In the genomic region with DNA sequence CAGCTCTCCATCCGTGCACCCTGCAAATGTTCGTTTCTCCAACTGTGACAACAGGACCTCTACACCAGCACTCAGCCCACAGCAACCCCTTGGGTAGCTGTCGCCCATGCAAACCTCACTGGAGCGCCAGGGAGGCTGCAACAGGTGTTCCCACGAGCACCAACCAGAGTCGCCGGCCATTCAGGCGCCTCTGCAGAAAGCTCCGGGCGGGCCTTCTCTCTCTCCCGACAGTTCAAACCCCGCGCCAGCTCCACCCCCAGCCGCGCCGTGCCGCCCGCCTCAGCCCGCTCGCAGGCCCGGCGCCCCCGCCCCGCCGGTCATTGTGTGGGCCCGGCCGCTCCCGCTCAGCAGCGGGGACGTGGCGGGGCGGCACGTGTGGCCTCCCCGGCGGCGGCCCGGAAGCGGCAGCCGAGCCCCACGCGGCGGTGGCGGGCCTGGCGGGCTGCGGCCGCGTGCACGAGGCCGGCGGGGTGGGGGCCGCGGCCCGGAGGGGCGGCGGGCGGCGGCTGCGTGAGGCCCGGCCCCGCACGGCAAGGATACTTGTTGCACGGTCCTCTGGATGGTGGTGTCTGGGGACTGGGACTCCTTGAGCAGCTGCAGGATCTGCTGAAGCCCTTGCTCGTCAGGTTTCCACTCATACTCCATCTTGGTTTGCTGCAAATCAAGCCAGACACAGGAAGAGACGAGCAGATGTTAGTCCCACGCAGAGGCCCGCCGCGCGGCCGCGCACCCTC, we compare ENCODE assay signal across 8 mouse cellular contexts. TPM values are rescaled to one million over a fixed set of nuclear protein-coding genes. Genes with fewer than 3 reads are reported as not detected.
DNase-seq lines count a peak whose midpoint lies in the region; TF ChIP-seq lines count a peak whose summit lies in the region.

No protein-coding gene starts in this region.

- H3K4me3 ChIP-seq in cerebellum, adult 2 months (replicated peaks; ENCODE audit: insufficient read depth, low read depth, low read length): peak overlapping the region; percentile 69
- H3K4me3 ChIP-seq in hindbrain, embryonic 10.5 days: peak overlapping the region; percentile 94

- H3K36me3 ChIP-seq in hindbrain, embryonic 10.5 days: peaks cover 41% of the 10 kb centered on the region

- TF ChIP-seq POLR2A in cerebellum, adult 2 months (IDR thresholded peaks at IDR 0.05; ENCODE audit: borderline replicate concordance, insufficient read depth, low read length): no peak

- no peaks in the 10 kb centered on the region for H3K9me3 ChIP-seq in hindbrain, embryonic 10.5 days

- H3K27me3 ChIP-seq in cerebellum, adult 2 months (ENCODE audit: control insufficient read depth, insufficient read depth, low read length): no peaks in the 10 kb centered on the region
- H3K27me3 ChIP-seq in hindbrain, embryonic 10.5 days (ENCODE audit: insufficient read depth, poor library complexity, severe bottlenecking): no peaks in the 10 kb centered on the region

- WGBS in cerebellum, adult 2 months: 1% methylated on average over 70 of the region's 71 CpGs
- WGBS in hindbrain, embryonic 10.5 days: 2% methylated on average over 71 of the region's 71 CpGs

- peak; percentile 66 for DNase-seq in NIH3T3 (ENCODE audit: low read depth)
- DNase-seq in cerebellum, adult 2 months: peak; percentile 55 to 60
- peak; percentile 42 for DNase-seq in forelimb bud, embryonic 11.5 days (ENCODE audit: low read depth, low spot score)
- DNase-seq in hindbrain, embryonic 10.5 days (ENCODE audit: low spot score): peak; percentile 67
- peak; percentile 34 to 59 for DNase-seq in layer of hippocampus, postnatal 36 days
- peak; percentile 70 to 76 for DNase-seq in lung, postnatal 4 days
- DNase-seq in retina, postnatal 1 day: peak; percentile 72
- peak; percentile 80 for DNase-seq in thymus, postnatal 4 days

- no peak for TF ChIP-seq CTCF in cerebellum, adult 2 months (IDR thresholded peaks at IDR 0.05; ENCODE audit: borderline replicate concordance, insufficient read depth, low read depth, low read length)

- H3K27ac ChIP-seq in cerebellum, adult 2 months (ENCODE audit: insufficient read depth, low read length): peak overlapping the region; percentile 12; the same call in 1 of the 2 replicates
- peak overlapping the region; percentile 97 for H3K27ac ChIP-seq in hindbrain, embryonic 10.5 days

- peaks cover 5% of the 10 kb centered on the region for H3K4me1 ChIP-seq in cerebellum, adult 2 months (ENCODE audit: control insufficient read depth, insufficient read depth, low read length)
- peaks cover 37% of the 10 kb centered on the region for H3K4me1 ChIP-seq in hindbrain, embryonic 10.5 days (replicated peaks)

RNA-seq across cellular contexts. Expression of a gene that starts 35.9 kb away (rescaled TPM):
- polyA plus RNA-seq in cerebellum, adult 2 months (2012; rRNA removed): 23.9 and 24.8 TPM in 2 replicates
- polyA plus RNA-seq in hindbrain, embryonic 10.5 days (2016; fragmentation: Nextera tagmentation; extraction: Ambion mirVana): 72.9 and 74.6 TPM in 2 replicates
- total RNA-seq in layer of hippocampus, postnatal 36 days (2021): 10 to 100 TPM; 61.4 to 74.3 TPM

Comparison
In these comparisons a context has a peak if more than half of its experiments do, and no peak if none do; other contexts are left out.
1. Peak in every context shown above with its lines: DNase-seq, H3K4me3 ChIP-seq and H3K27ac ChIP-seq.